Mouse (Mus musculus) common myeloid progenitor, adult 5-6 weeks (primary cell): Measurements from ENCODE around the gene Gm11983. TPM values are rescaled to one million over a fixed set of nuclear protein-coding genes. Genes with fewer than 3 reads are reported as not detected.
"Not testable (repeated sequence)": the region's sequence is repeated elsewhere in the genome, so short reads cannot be mapped to it uniquely, and the experiment has no call there.

Experiments
- ATAC-seq: replicated peaks from 2 replicates; pipeline ENCODE4 v1.8.0; 2016; ENCODE audit warnings: low read depth, mild to moderate bottlenecking, moderate TSS enrichment, inconsistent platforms; ENCODE audit not compliant: poor library complexity, severe bottlenecking
- total RNA-seq: library from RNA; stranded (forward); fragments of 200-1000, 187-1606 nt; gene quantifications from 2 replicates; pipeline ENCODE4 v1.2.3, GENCODE M21; 2017

Gm11983 gene
- not detected in 2 replicates for total RNA-seq

DNA sequence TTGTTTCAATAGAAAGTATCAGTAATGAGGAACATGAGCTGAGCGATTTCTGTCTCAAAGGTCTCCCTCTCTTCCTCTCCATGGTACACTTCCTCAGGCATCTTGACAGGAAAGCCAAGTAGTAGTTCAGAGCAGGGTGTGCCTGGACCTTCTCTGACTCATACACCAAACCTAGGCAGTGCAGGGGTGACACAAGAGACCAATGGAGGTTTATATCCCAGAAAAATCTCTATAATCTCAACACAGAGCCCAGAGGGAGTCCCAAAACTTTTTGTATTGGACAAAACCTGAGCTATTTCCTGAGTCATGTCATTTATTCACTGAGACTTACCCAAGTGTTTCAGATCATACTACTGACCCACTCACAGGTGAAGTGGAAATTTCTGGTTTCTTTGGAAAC lies at the start of gene Gm11983:
TSS of gene Gm11983 (minus strand) at position 101 of the 400 bp plus-strand sequence.
- ATAC-seq: no peak

DNA sequence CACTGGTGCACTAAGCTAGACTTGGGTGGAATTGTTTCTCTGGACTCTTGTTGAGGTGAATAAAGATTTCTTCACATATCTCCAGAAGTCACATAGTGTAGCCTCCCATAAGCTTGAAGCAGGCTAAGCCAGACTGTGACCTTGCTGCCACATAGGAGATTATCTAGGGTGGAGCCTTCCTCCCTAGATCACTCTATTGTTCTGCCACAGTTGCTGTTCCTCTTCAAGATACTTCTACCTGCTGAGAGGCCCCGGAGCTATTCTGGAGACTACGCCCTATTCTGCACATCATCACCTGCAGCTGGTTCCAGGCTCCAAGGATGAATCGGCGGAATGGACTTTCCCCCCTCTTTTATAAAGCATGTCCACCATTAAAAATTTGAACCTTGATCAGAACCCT lies 45.6 kb upstream of the Gm11983 start:
- ATAC-seq: not testable (repeated sequence)

DNA sequence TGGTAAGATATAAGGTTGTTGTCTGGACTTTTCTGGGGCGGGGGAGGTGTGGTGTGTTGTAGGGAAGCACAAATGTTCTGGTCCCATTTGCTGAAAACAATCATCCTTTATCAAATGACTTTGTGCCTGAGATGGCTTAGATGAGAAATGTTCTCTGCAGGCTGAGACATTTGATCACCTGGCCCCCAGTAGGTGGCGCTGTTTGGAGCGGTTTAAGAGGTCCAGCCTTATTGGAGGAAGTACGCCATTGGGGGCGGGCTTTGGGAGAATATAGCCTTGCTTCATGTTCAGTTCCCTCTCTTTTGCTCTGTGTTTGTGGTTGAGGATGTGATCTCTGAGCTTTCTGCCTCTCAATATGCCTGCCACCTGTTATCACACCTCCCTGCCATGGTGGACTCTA lies 44.2 kb upstream of the Gm11983 start:
- no peak for ATAC-seq

DNA sequence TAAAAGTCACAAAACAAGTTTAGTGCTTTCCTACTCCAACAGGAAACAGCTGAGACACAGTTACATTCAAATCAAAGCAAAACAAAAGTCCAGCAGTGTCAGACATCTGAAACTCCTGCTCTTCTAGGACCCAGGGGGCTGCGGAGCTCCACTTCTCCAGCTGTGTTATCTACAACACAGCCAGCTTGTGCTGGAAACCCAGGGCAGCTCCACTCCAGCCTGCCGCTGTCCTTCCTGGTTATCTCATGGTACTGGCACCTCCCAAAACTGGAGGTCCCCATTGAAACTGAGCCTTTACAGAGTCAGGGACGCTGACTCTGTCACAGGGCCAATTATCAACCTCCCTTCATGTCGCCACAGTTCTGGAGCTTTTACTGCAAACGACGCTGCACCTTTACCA lies 40.3 kb upstream of the Gm11983 start:
- no peak for ATAC-seq

DNA sequence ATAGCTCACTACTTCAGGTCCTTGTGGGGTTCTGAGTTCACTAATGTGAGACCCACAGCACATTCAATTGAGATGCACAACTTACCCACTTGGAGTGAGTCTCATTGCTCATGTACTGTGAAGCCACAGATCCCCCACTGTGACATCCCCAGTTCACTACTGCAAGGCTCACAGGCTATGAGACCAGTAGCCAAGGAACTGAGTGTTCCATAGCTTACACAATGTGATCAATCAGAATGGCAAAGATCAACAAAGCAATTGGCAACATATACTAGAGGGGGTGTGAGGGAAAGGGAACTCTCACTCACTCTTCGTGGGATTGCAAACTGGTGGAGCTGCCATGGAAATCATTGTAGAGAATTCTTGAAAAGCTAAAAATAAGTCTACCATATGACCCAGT lies 33.5 kb upstream of the Gm11983 start:
- ATAC-seq: no peak

DNA sequence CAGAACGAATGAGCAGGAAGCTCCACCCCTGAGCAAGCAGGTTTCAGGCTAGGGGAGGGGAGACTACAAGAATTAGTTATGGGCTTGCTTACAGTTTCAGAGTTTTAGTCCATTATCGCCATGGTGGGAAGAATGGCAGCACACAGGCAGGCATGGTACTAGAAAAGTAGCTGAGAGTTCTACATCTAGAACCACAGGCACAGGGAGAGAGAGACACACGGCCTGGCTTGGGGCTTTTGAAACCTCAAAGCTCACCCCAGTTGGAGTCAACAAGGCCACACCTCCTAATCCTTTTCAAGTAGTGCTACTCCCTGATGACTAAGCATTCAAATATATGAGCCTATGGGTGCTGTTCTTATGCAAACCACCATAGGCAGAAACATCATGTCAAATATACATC lies 28.1 kb upstream of the Gm11983 start:
- no peak for ATAC-seq

DNA sequence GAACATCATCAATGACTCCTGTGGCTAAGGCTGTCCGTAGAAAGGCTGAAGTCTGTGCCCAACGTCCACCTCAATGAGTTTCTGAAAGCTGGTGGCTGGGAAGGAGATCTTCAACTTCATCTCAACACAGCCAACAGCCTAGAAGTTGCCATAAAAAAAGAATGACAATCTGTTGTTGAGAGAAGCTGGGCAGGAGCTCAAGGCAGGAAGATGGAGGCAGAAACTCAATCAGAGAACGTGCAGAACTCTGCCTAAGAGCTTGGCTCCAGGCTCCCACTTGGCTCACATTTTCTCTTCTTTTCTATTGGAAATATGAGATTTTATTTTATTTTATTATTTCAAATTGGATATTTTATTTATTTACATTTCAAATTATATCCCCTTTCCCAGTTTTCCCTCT lies 24.7 kb upstream of the Gm11983 start:
- no peak for ATAC-seq

DNA sequence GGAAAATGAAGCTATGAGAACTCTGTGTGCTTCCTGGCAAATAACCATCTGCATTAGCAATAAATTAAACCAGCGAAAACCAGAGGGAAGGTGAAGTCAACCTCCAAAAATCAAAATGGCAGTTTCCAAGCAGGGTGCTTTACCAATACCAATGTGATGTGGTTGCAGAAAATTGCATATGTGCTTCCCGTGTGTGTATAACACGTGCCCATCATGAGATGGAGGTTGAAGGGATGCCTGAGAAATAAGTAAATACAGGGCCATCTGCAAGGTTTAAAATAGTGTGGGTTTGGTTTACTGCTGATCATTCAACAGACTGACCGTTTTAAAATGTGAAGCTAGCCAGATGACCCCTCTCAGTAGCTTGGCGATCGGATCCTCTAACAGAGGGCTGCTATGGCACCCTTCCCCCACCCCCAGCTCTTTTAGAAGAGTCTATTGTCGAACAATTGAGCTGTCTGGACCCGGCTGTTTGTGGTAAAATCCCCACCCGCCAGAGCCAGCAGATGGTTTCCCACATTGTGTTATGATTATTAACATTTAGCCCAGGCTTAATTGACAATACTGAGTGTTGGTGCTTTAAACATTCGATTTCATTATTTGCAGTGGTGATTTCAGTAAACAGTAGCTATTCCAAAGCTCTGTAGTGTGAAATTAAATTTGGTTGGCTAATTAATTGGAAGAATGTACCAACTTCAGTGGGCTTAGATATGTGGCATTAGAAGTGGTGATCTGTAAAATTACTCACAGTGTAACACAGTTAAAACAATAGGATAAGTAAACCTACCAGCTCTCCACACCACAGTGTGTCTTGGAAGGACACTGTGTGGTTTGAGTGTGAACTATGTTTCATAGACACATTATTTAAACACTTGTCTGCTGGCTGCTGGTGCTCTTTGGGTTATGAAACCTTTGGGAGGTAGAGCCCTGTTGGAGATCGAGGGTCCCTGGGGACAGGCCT lies 22.7 kb upstream of the Gm11983 start:
- ATAC-seq: no peak

DNA sequence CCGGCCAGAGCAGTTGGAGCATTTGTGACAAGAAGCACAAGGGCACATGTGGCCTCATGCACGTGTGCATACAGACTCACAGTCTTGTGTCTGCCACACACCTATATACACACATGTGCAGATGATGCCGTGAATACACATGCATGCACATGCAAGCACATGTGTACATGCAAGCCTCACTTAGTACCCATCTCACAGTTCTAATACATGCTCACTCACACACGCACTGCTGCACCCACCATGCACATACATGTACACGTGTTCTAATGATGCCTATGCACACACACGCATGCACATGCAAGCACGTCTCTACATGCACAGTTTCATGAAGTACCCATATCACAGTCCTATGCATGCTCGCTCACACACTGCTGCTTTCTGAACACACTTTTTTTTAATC lies 21.6 kb upstream of the Gm11983 start:
- ATAC-seq: no peak

DNA sequence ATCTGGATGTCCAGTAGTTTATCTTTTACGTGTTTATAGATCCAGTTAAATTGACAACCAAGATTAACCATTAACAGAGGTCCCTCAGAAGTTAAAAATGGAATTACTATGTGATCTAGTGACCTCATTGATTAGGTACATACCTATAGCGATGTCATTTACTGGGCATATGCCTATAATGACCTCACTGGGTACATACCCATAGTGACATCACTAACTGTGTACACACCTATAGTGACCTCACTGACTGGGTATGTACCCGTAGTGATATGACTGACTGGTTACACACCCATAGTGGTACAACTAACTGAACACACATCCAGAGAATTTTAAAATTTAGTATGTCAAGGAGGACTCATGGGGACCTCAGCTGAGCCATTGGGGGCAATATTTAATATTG lies 18.5 kb upstream of the Gm11983 start:
- no peak for ATAC-seq

DNA sequence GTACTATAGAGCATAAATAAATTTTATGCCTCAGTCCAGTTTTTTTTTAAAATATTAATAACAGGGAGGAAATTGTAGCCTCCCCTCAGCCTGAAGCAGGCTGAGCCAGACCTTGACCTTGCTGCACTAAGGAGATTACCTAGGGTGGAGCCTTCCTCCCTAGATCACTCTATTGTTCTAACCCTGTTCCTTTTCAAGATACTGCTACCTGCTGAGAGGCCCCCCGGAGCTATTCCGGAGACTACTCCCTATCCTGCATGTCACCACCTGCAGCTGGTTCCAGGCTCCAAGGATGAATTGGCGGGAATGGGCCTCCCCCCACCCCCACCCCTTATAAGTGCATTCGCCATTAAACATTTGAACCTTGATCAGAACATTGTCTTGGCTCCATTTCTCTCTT lies 15.9 kb upstream of the Gm11983 start:
- not testable (repeated sequence) for ATAC-seq

DNA sequence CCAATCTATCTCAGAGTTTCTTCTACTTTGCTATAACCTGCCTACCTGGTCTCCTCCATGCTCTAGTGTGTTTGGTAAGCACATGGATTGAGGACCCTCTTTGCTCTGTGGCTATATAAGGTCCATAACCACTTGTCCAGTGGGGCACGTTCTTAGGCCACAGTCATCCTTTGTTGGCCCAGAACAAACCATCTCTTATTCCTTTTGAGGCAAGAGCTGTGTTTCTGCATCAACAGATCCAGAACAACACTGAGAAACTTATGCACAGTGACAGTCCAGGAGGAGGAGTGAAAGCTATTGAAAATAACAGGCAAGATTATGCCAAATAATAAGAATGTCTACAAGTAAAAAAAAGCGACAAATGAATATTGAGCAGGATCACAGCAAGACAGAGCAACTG lies 6.4 kb upstream of the Gm11983 start:
- no peak for ATAC-seq

DNA sequence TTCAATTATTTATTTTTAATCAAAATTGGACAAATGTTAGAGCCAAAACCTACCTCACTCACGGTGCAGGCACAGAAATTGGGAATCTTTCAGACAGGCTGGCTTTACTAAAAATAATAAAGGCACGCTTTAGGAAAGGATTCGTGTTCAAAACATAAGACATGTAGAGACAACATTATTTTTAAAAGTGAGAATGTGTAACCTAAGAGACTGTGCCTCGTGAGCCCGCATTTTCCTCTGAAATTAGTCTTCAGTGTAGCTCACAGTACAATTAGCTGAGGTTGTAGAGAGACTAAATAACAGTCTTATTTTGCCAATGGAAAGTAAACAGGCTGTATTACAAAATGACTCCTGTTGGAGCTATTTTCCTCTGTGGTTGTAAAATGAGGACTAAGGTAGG lies 4.7 kb upstream of the Gm11983 start:
- ATAC-seq: no peak

DNA sequence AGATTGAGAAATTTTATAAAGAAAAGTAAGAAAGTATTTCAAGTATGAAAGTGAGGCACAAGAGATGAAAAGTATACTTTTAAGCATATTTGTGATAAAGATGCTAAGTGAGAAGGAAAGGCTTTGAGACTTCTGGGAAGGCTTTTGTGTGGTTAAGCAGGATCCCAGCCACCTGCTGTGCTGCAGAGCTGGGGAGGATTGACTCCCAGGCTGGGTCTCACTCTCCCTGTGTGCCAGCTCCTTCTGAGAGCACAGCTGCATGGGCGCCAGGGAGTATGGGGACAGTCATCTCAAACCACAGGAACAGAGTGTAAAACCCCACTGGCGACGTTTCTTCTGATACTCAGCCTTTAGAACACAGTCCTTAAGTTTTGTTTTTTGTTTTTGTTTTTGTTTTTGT lies 3.3 kb upstream of the Gm11983 start:
- no peak for ATAC-seq

DNA sequence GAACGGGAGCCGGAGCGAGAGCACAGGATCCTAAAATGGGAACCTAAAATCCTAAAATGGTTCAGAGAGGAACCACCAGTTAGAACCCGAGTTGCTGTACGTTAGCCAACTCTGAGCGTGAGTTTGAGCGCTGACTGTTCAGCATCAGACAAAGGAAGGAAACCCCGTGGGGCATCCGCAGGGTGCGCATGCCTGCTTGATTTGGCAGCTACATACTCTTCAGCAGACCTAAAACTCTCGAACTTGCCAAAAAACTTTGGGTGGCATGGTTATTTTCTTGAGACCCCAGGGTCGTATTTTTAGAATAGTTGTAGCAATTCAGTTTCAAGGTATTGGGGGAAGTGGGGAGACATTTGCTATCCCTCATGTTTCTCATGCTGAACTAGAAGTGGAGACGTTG lies 2.8 kb downstream of the Gm11983 start:
- ATAC-seq: no peak

DNA sequence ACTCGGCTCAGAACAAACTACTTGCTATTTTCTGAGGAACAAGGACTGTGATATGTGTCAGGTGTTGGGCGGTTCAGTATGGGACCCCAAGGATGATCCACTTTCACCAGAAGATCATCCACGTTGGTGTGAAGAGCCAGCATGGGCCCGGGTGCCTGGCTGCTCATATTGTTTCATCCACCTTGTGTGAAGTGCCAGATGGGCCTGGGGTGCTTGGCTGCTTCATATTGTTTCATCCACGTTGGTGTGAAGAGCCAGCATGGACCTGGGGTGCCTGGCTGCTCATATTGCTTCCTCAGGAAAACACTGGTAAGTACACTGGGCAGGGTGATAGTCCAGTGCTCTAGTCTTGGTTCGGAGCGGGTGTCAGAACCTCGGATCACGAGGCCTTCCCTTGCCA lies 3.7 kb downstream of the Gm11983 start:
- ATAC-seq: no peak

DNA sequence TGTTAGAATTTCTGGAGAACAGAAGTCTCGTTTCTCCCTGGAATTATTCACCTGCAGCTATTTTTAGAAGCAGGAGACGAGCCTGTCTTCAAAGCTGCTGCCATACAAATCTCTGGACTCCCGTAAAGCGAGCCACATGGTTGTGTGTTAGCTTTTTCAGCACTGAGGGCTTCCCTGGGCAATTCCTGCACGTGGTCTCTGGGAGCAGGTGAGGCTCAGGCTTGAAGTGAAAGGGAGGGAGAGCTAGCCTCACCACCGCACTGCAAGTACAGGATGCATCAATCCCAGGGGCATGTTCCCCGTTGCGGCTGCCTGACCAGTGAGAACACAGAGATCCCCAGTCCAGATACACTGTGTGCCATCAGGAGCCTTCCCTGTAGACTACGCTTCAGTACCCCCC lies 5.5 kb downstream of the Gm11983 start:
- ATAC-seq: no peak

DNA sequence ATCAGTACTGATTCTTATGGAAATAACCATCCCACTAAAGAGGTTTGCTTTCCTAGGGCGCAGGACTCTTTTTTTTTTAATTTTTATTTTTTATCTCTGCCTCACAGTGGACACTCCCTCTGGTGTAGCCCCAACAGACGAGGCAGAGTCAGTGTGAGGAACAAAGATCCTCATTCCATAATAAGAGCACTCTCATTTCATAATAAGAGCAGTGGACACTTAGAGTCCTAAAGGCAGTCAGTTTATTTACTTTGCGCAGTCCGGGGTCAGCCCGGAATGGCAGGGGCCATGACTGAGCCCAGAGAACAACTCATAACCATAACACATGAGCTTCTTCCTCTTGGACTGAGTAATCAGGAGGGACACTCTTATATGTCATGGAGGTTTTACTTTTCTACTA lies 9.3 kb downstream of the Gm11983 start:
- no peak for ATAC-seq

DNA sequence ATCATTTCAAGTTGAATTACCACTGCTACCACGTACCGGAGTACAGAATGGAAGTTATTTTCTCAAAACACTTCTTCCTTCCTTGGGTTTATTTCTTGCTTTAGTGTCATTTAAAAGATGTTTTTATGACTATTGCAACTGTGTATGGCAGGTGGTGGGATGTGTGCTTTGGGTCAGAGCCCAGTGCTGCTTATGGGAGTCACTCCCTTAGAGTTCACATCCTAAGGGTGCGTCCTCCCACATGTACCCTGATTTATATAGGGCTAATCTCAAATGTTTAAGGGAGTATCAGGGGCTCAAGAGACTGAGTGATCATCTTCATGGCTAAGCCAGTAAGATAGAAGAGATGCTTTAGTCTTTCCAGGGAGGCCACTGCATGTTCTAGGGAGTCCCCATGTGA lies 11.3 kb downstream of the Gm11983 start:
- no peak for ATAC-seq

DNA sequence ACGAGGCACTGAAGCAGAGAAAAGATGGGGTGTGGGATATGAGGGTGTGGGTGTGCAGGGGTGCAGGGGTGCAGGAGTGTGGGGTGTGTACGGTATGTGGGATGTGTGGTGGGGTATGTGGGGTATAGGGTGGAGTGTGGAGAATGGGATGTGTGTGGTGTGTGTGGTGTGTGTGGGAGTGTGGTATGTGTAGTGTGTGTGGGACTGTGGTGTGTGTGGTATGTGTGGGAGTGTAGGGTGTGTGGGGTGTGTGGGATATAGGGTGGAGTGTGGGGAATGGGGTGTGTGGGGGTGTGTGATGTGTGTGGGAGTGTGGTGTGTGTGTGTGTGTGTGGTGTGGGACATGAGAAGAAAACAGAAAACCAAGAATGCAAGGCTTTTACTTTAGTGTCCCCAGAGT lies 14.3 kb downstream of the Gm11983 start:
- ATAC-seq: no peak

DNA sequence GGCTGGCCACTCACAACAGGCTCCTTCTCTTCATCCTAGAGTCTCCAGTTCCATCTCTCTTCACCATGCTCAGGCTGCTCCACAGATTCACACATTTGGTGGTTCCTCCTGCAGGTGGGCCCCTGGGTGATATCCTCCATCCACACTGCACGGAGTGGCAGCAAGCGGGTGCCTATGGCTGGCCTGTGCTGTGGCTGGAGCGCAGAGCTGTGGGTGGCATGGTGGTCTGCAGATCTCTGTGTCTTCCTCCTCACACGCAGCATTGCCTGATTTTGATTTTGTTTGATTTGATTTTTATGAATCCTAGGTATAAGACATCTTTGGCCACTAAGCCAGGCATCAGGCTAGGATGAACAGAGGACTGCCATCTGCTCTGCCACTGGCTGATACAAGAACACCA lies 23.0 kb downstream of the Gm11983 start:
- no peak for ATAC-seq

DNA sequence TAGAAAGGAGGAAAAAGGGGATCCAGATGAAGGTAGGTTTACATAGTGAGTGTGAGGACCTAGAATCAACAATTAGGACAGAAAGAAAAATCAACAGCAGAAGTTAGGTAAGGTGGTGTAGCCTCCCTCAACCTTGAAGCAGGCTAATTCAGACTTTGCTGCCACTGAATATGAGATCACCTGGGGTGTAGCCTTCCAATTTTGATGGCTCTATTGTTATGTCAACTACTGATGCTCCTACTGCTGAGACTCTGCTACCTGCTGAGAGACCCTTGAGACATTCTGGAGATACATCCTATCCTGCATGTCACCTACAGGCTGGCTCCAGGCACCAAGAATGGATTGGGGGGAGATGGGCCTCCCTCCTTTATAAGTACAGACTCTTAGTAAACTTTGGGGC lies 34.6 kb downstream of the Gm11983 start:
- ATAC-seq: not testable (repeated sequence)
